Mouse (Mus musculus): ENCODE results near the gene Fam160a1. TPM values are rescaled to one million over a fixed set of nuclear protein-coding genes. Genes with fewer than 3 reads are reported as not detected.

Fam160a1 gene
- polyA plus RNA-seq, 1 experiment from 2014 or later, result 0.12 TPM

GRCm38 (mm10) chr3:85854143-85854542, 37.1 kb upstream of the Fam160a1 start:
- ATAC-seq (ENCODE audit: low FRiP score, low TSS enrichment) (no peak), DNase-seq (peak; percentile 33)
- WGBS, result 69% methylated on average over 6 of the region's 6 CpGs
- Histone ChIP-seq H3K9me3 (ENCODE audit: control insufficient read depth, low read length) (no peaks in the 10 kb centered on the region), H3K27ac (replicated peaks; ENCODE audit: low read depth, low read length) (no peak overlapping the region), H3K9ac (replicated peaks; ENCODE audit: low read length) (no peak overlapping the region), H3K27me3 (ENCODE audit: control insufficient read depth, insufficient read depth, low read length) (no peaks in the 10 kb centered on the region), H3K4me3 (replicated peaks; ENCODE audit: low read depth, low read length) (no peak overlapping the region), H3K4me1 (ENCODE audit: control insufficient read depth, insufficient read depth, low read length) (no peaks in the 10 kb centered on the region), H3K36me3 (ENCODE audit: control insufficient read depth, insufficient read depth, low read length) (no peaks in the 10 kb centered on the region), H3K4me2 (ENCODE audit: low read length) (no peak overlapping the region)

- Histone ChIP-seq H3K4me2 (ENCODE audit: low read length) (no peak overlapping the region), H3K36me3 (ENCODE audit: control insufficient read depth, insufficient read depth, low read length) (no peaks in the 10 kb centered on the region), H3K9me3 (ENCODE audit: control insufficient read depth, low read length) (no peaks in the 10 kb centered on the region), H3K4me3 (replicated peaks; ENCODE audit: low read depth, low read length) (no peak overlapping the region), H3K9ac (replicated peaks; ENCODE audit: low read length) (no peak overlapping the region), H3K27ac (replicated peaks; ENCODE audit: low read depth, low read length) (no peak overlapping the region), H3K27me3 (ENCODE audit: control insufficient read depth, insufficient read depth, low read length) (no peaks in the 10 kb centered on the region), H3K4me1 (ENCODE audit: control insufficient read depth, insufficient read depth, low read length) (no peaks in the 10 kb centered on the region)
- DNase-seq (no peak), ATAC-seq (ENCODE audit: low FRiP score, low TSS enrichment) (no peak)
- 92% methylated on average over 4 of the region's 4 CpGs for WGBS
These were observed 36.6 kb upstream of the Fam160a1 start for GRCm38 (mm10) chr3:85853715-85854114.

- DNase-seq (no peak), ATAC-seq (ENCODE audit: low FRiP score, low TSS enrichment) (no peak)
- Histone ChIP-seq H3K27me3 (ENCODE audit: control insufficient read depth, insufficient read depth, low read length) (no peaks in the 10 kb centered on the region), H3K4me2 (ENCODE audit: low read length) (no peak overlapping the region), H3K4me3 (replicated peaks; ENCODE audit: low read depth, low read length) (no peak overlapping the region), H3K9me3 (ENCODE audit: control insufficient read depth, low read length) (no peaks in the 10 kb centered on the region), H3K4me1 (ENCODE audit: control insufficient read depth, insufficient read depth, low read length) (no peaks in the 10 kb centered on the region), H3K9ac (replicated peaks; ENCODE audit: low read length) (no peak overlapping the region), H3K36me3 (ENCODE audit: control insufficient read depth, insufficient read depth, low read length) (no peaks in the 10 kb centered on the region), H3K27ac (replicated peaks; ENCODE audit: low read depth, low read length) (no peak overlapping the region)
- 95% methylated on average over 1 of the region's 1 CpGs for WGBS
These were observed 33.0 kb upstream of the Fam160a1 start for GRCm38 (mm10) chr3:85850079-85850478.

GRCm38 (mm10) chr3:85846316-85846715, 29.2 kb upstream of the Fam160a1 start:
- Histone ChIP-seq H3K27ac (replicated peaks; ENCODE audit: low read depth, low read length) (no peak overlapping the region), H3K36me3 (ENCODE audit: control insufficient read depth, insufficient read depth, low read length) (no peaks in the 10 kb centered on the region), H3K27me3 (ENCODE audit: control insufficient read depth, insufficient read depth, low read length) (no peaks in the 10 kb centered on the region), H3K4me3 (replicated peaks; ENCODE audit: low read depth, low read length) (no peak overlapping the region), H3K4me2 (ENCODE audit: low read length) (no peak overlapping the region), H3K9ac (replicated peaks; ENCODE audit: low read length) (no peak overlapping the region), H3K4me1 (ENCODE audit: control insufficient read depth, insufficient read depth, low read length) (no peaks in the 10 kb centered on the region), H3K9me3 (ENCODE audit: control insufficient read depth, low read length) (no peaks in the 10 kb centered on the region)
- DNase-seq, result no peak
- ATAC-seq (ENCODE audit: low FRiP score, low TSS enrichment), result no peak
- WGBS, result 91% methylated on average over 1 of the region's 1 CpGs

GRCm38 (mm10) chr3:85845341-85845740, 28.2 kb upstream of the Fam160a1 start:
- no peaks in the 10 kb centered on the region for H3K36me3 ChIP-seq (ENCODE audit: control insufficient read depth, insufficient read depth, low read length)

GRCm38 (mm10) chr3:85842881-85843218, 25.8 kb upstream of the Fam160a1 start:
- no peak overlapping the region for H3K4me2 ChIP-seq (ENCODE audit: low read length)
- no peaks in the 10 kb centered on the region for H3K27me3 ChIP-seq (ENCODE audit: control insufficient read depth, insufficient read depth, low read length)
- no peak overlapping the region for H3K9ac ChIP-seq (replicated peaks; ENCODE audit: low read length)
- no peaks in the 10 kb centered on the region for H3K4me1 ChIP-seq (ENCODE audit: control insufficient read depth, insufficient read depth, low read length)
- H3K27ac ChIP-seq (replicated peaks; ENCODE audit: low read depth, low read length), result no peak overlapping the region
- H3K36me3 ChIP-seq (ENCODE audit: control insufficient read depth, insufficient read depth, low read length), result no peaks in the 10 kb centered on the region
- H3K4me3 ChIP-seq (replicated peaks; ENCODE audit: low read depth, low read length), result no peak overlapping the region
- DNase-seq (peak; percentile 25), ATAC-seq (ENCODE audit: low FRiP score, low TSS enrichment) (no peak)
- H3K9me3 ChIP-seq (ENCODE audit: control insufficient read depth, low read length), result no peaks in the 10 kb centered on the region

More at GRCm38 (mm10) chr3:85845341-85845740, 28.2 kb upstream of the Fam160a1 start:
- H3K9ac ChIP-seq (replicated peaks; ENCODE audit: low read length), result no peak overlapping the region
- no peak overlapping the region for H3K4me2 ChIP-seq (ENCODE audit: low read length)
- no peaks in the 10 kb centered on the region for H3K4me1 ChIP-seq (ENCODE audit: control insufficient read depth, insufficient read depth, low read length)
- ATAC-seq (ENCODE audit: low FRiP score, low TSS enrichment) (no peak), DNase-seq (no peak)
- no peak overlapping the region for H3K27ac ChIP-seq (replicated peaks; ENCODE audit: low read depth, low read length)
- H3K9me3 ChIP-seq (ENCODE audit: control insufficient read depth, low read length), result no peaks in the 10 kb centered on the region
- H3K4me3 ChIP-seq (replicated peaks; ENCODE audit: low read depth, low read length), result no peak overlapping the region
- 90% methylated on average over 6 of the region's 6 CpGs for WGBS
- no peaks in the 10 kb centered on the region for H3K27me3 ChIP-seq (ENCODE audit: control insufficient read depth, insufficient read depth, low read length)

GRCm38 (mm10) chr3:85842177-85842880, 25.2 kb upstream of the Fam160a1 start:
- H3K9ac ChIP-seq (replicated peaks; ENCODE audit: low read length), result no peak overlapping the region
- H3K9me3 ChIP-seq (ENCODE audit: control insufficient read depth, low read length), result no peaks in the 10 kb centered on the region
- no peak for ATAC-seq (ENCODE audit: low FRiP score, low TSS enrichment)
- no peak overlapping the region for H3K27ac ChIP-seq (replicated peaks; ENCODE audit: low read depth, low read length)
- no peaks in the 10 kb centered on the region for H3K4me1 ChIP-seq (ENCODE audit: control insufficient read depth, insufficient read depth, low read length)
- H3K36me3 ChIP-seq (ENCODE audit: control insufficient read depth, insufficient read depth, low read length), result no peaks in the 10 kb centered on the region
- WGBS, result 61% methylated on average over 9 of the region's 9 CpGs
- no peak overlapping the region for H3K4me2 ChIP-seq (ENCODE audit: low read length)
- H3K4me3 ChIP-seq (replicated peaks; ENCODE audit: low read depth, low read length), result no peak overlapping the region
- no peaks in the 10 kb centered on the region for H3K27me3 ChIP-seq (ENCODE audit: control insufficient read depth, insufficient read depth, low read length)
- no peak for DNase-seq

- Histone ChIP-seq H3K4me3 (replicated peaks; ENCODE audit: low read depth, low read length) (no peak overlapping the region), H3K4me2 (ENCODE audit: low read length) (no peak overlapping the region), H3K27ac (replicated peaks; ENCODE audit: low read depth, low read length) (no peak overlapping the region), H3K9ac (replicated peaks; ENCODE audit: low read length) (no peak overlapping the region), H3K27me3 (ENCODE audit: control insufficient read depth, insufficient read depth, low read length) (no peaks in the 10 kb centered on the region), H3K9me3 (ENCODE audit: control insufficient read depth, low read length) (no peaks in the 10 kb centered on the region), H3K4me1 (ENCODE audit: control insufficient read depth, insufficient read depth, low read length) (no peaks in the 10 kb centered on the region), H3K36me3 (ENCODE audit: control insufficient read depth, insufficient read depth, low read length) (no peaks in the 10 kb centered on the region)
- WGBS, result 26% methylated on average over 2 of the region's 2 CpGs
- no peak for ATAC-seq (ENCODE audit: low FRiP score, low TSS enrichment)
- DNase-seq, result peak; percentile 18
These were observed 24.5 kb upstream of the Fam160a1 start for GRCm38 (mm10) chr3:85841454-85842176.

- Histone ChIP-seq H3K9ac (replicated peaks; ENCODE audit: low read length) (no peak overlapping the region), H3K9me3 (ENCODE audit: control insufficient read depth, low read length) (no peaks in the 10 kb centered on the region), H3K36me3 (ENCODE audit: control insufficient read depth, insufficient read depth, low read length) (no peaks in the 10 kb centered on the region), H3K4me2 (ENCODE audit: low read length) (no peak overlapping the region), H3K4me1 (ENCODE audit: control insufficient read depth, insufficient read depth, low read length) (no peaks in the 10 kb centered on the region), H3K27me3 (ENCODE audit: control insufficient read depth, insufficient read depth, low read length) (no peaks in the 10 kb centered on the region), H3K27ac (replicated peaks; ENCODE audit: low read depth, low read length) (no peak overlapping the region), H3K4me3 (replicated peaks; ENCODE audit: low read depth, low read length) (no peak overlapping the region)
- DNase-seq (no peak), ATAC-seq (ENCODE audit: low FRiP score, low TSS enrichment) (no peak)
- 70% methylated on average over 1 of the region's 1 CpGs for WGBS
These were observed 16.5 kb upstream of the Fam160a1 start for GRCm38 (mm10) chr3:85833627-85834026.

Measured in midbrain, embryonic 14.5 days (tissue).